Mouse (Mus musculus): ENCODE measurements around the gene Nin. TPM values are rescaled to one million over a fixed set of nuclear protein-coding genes. Genes with fewer than 3 reads are reported as not detected.

Nin gene
- polyA plus RNA-seq, 1 experiment from 2014 or later = 14.8 TPM

DNA sequence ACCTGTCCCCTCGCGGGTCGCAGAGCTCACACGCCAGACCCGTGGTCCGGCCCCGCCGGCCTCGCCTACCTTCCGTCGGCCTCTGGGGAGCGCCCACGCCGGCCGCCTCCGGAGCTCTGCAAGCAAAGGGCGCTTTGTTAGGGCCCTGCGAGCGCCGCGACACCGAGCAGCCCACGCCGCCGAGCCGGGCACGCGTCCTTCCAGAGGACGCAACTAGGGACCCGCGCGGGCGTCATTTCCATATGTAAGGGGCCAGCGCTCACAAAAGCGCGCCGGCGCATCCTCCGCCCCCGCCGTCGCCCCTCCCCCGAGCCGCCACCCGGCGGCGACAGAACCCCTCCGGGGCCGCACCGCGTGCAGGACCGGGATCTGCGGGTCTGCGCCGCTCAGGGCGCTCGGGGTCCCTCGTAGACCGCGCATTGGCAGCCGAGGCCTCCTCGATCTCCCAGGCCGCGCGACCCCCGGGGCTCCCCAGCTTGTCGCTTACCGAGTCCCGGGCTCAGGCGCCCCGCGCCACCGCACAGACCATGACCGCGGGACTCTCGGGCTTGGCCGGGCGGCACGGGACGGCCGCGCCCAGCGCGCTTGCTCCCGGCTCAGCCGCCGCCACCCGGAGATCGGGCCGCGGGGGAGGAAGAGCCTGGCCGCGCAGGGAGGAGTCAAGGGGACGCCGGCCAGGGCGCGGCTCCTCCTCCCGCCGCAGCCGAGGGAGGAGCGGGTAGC is 2.0 kb downstream of the Nin start:
- Histone ChIP-seq H3K4me2 (ENCODE audit: low read length) (peak overlapping the region; percentile 89), H3K27ac (ENCODE audit: low read depth, low read length) (peak overlapping the region; percentile 88), H3K36me3 (ENCODE audit: control insufficient read depth, insufficient read depth, low read length) (no peaks in the 10 kb centered on the region), H3K4me3 (ENCODE audit: low read depth, low read length) (peak overlapping the region; percentile 67), H3K9ac (ENCODE audit: low read length) (peak overlapping the region; percentile 86), H3K4me1 (ENCODE audit: control insufficient read depth, insufficient read depth, low read length) (peaks cover 31% of the 10 kb centered on the region), H3K27me3 (replicated peaks; ENCODE audit: control insufficient read depth, insufficient read depth, low read length) (0 out of 2 replicates have a peak, but pooled peaks cover 9% of the 10 kb centered on the region), H3K9me3 (replicated peaks; ENCODE audit: control insufficient read depth, low read length) (no peaks in the 10 kb centered on the region)
- peak; percentile 85 for DNase-seq (ENCODE audit: low spot score)
- ATAC-seq = peak; percentile 85
- 1% methylated on average over 81 of the region's 101 CpGs for WGBS

- Histone ChIP-seq H3K4me1 (ENCODE audit: control insufficient read depth, insufficient read depth, low read length) (peaks cover 34% of the 10 kb centered on the region), H3K4me2 (ENCODE audit: low read length) (peak overlapping the region; percentile 89), H3K9me3 (replicated peaks; ENCODE audit: control insufficient read depth, low read length) (no peaks in the 10 kb centered on the region), H3K27ac (ENCODE audit: low read depth, low read length) (peak overlapping the region; percentile 88), H3K4me3 (ENCODE audit: low read depth, low read length) (peak overlapping the region; percentile 67), H3K27me3 (replicated peaks; ENCODE audit: control insufficient read depth, insufficient read depth, low read length) (0 out of 2 replicates have a peak, but pooled peaks cover 9% of the 10 kb centered on the region), H3K9ac (ENCODE audit: low read length) (peak overlapping the region; percentile 86), H3K36me3 (ENCODE audit: control insufficient read depth, insufficient read depth, low read length) (no peaks in the 10 kb centered on the region)
- DNase-seq (ENCODE audit: low spot score) = peak; percentile 46
- WGBS = under 1% methylated on average over 16 of the region's 16 CpGs
- ATAC-seq = peak; percentile 57; the same call in 1 of the 2 replicates
Observed at GRCm38 (mm10) chr12:70111117-70111366, 2.5 kb downstream of the Nin start.

GRCm38 (mm10) chr12:70110375-70111116 is 3.0 kb downstream of the Nin start:
- Histone ChIP-seq H3K27me3 (replicated peaks; ENCODE audit: control insufficient read depth, insufficient read depth, low read length) (0 out of 2 replicates have a peak, but pooled peaks cover 9% of the 10 kb centered on the region), H3K4me2 (ENCODE audit: low read length) (peak overlapping the region; percentile 89), H3K36me3 (ENCODE audit: control insufficient read depth, insufficient read depth, low read length) (no peaks in the 10 kb centered on the region), H3K4me1 (ENCODE audit: control insufficient read depth, insufficient read depth, low read length) (peaks cover 38% of the 10 kb centered on the region), H3K27ac (ENCODE audit: low read depth, low read length) (peak overlapping the region; percentile 88), H3K9ac (ENCODE audit: low read length) (peak overlapping the region; percentile 86), H3K4me3 (ENCODE audit: low read depth, low read length) (peak overlapping the region; percentile 67), H3K9me3 (replicated peaks; ENCODE audit: control insufficient read depth, low read length) (no peaks in the 10 kb centered on the region)
- WGBS = 11% methylated on average over 23 of the region's 23 CpGs
- ATAC-seq (0 out of 2 replicates have a peak, but pooled peaks have one; percentile 0), DNase-seq (ENCODE audit: low spot score) (no peak)

- H3K36me3 ChIP-seq (ENCODE audit: control insufficient read depth, insufficient read depth, low read length) = no peaks in the 10 kb centered on the region
- peak overlapping the region; percentile 89 for H3K4me2 ChIP-seq (ENCODE audit: low read length)
- peak overlapping the region; percentile 86 for H3K9ac ChIP-seq (ENCODE audit: low read length)
- no peaks in the 10 kb centered on the region for H3K9me3 ChIP-seq (replicated peaks; ENCODE audit: control insufficient read depth, low read length)
- peak overlapping the region; percentile 67 for H3K4me3 ChIP-seq (ENCODE audit: low read depth, low read length)
- 0 out of 2 replicates have a peak, but pooled peaks cover 9% of the 10 kb centered on the region for H3K27me3 ChIP-seq (replicated peaks; ENCODE audit: control insufficient read depth, insufficient read depth, low read length)
- DNase-seq (ENCODE audit: low spot score) (no peak), ATAC-seq (no peak)
- 48% methylated on average over 6 of the region's 6 CpGs for WGBS
- peaks cover 42% of the 10 kb centered on the region for H3K4me1 ChIP-seq (ENCODE audit: control insufficient read depth, insufficient read depth, low read length)
- H3K27ac ChIP-seq (ENCODE audit: low read depth, low read length) = peak overlapping the region; percentile 88
Observed at GRCm38 (mm10) chr12:70109921-70110320, 3.6 kb downstream of the Nin start.

DNA sequence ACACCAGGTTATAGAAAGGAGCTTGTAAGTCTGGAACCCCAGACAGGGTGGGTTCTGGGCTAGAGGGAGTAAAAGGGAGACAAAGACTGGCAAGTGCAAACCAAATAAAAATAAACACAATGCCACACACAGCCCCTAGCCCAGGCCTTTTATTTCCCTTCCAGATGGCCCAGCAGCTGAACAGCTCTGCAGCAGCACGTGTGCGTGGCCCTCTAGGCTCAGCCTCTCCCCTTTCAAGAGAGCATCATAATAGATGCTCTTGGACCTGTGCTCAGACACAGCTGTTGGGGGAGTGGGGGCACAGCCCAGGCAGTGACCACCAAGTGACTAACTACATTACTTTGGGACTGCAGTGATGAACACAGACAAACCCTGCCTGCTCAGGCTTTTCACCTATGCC is 5.4 kb downstream of the Nin start:
- peak overlapping the region; percentile 33; the same call in 1 of the 2 replicates for H3K4me2 ChIP-seq (ENCODE audit: low read length)
- H3K36me3 ChIP-seq (ENCODE audit: control insufficient read depth, insufficient read depth, low read length) = no peaks in the 10 kb centered on the region
- 0 out of 2 replicates have a peak overlapping the region, but pooled peaks have one; percentile 4 for H3K4me3 ChIP-seq (ENCODE audit: low read depth, low read length)
- WGBS = 9% methylated on average over 2 of the region's 2 CpGs
- peak; percentile 40 for ATAC-seq
- H3K9me3 ChIP-seq (replicated peaks; ENCODE audit: control insufficient read depth, low read length) = no peaks in the 10 kb centered on the region
- DNase-seq (ENCODE audit: low spot score) = peak; percentile 68
- 0 out of 2 replicates have a peak overlapping the region, but pooled peaks have one; percentile 32 for H3K9ac ChIP-seq (ENCODE audit: low read length)
- H3K4me1 ChIP-seq (ENCODE audit: control insufficient read depth, insufficient read depth, low read length) = peaks cover 42% of the 10 kb centered on the region
- H3K27ac ChIP-seq (ENCODE audit: low read depth, low read length) = peak overlapping the region; percentile 44; the same call in 1 of the 2 replicates
- 0 out of 2 replicates have a peak, but pooled peaks cover 9% of the 10 kb centered on the region for H3K27me3 ChIP-seq (replicated peaks; ENCODE audit: control insufficient read depth, insufficient read depth, low read length)

DNA sequence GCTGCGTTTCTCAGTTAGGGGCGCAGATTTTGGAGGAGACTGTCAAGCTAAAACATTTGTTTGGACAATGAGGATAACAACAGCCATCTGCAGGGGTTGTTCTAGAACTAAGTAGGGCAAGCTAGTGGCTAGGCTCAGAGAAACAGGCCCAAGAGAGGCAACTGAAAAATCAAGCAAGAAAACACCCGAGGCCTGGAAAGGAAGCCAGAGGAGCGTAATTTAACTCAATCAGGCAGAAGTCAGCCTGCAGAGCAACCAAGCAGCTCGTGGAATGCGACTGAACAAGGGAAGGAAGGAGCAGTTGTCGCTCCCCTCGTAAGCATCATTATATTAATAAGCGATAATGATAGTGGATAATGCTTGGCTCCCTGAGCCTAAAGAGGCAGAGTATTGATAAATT is 7.0 kb downstream of the Nin start:
- H3K4me2 ChIP-seq (ENCODE audit: low read length) = peak overlapping the region; percentile 11; the same call in 1 of the 2 replicates
- 46% methylated on average over 9 of the region's 9 CpGs for WGBS
- peaks cover 42% of the 10 kb centered on the region for H3K4me1 ChIP-seq (ENCODE audit: control insufficient read depth, insufficient read depth, low read length)

GRCm38 (mm10) chr12:70105885-70106284 is 7.6 kb downstream of the Nin start:
- H3K36me3 ChIP-seq (ENCODE audit: control insufficient read depth, insufficient read depth, low read length) = no peaks in the 10 kb centered on the region
- 48% methylated on average over 6 of the region's 6 CpGs for WGBS
- H3K9ac ChIP-seq (ENCODE audit: low read length) = no peak overlapping the region
- no peaks in the 10 kb centered on the region for H3K27me3 ChIP-seq (replicated peaks; ENCODE audit: control insufficient read depth, insufficient read depth, low read length)
- H3K4me2 ChIP-seq (ENCODE audit: low read length) = peak overlapping the region; percentile 11; the same call in 1 of the 2 replicates
- H3K4me3 ChIP-seq (ENCODE audit: low read depth, low read length) = no peak overlapping the region
- DNase-seq (ENCODE audit: low spot score) (peak; percentile 62), ATAC-seq (no peak)
- peaks cover 42% of the 10 kb centered on the region for H3K4me1 ChIP-seq (ENCODE audit: control insufficient read depth, insufficient read depth, low read length)
- no peaks in the 10 kb centered on the region for H3K9me3 ChIP-seq (replicated peaks; ENCODE audit: control insufficient read depth, low read length)
- 0 out of 2 replicates have a peak overlapping the region, but pooled peaks have one; percentile 16 for H3K27ac ChIP-seq (ENCODE audit: low read depth, low read length)

More for the DNA sequence above, 7.0 kb downstream of the Nin start:
- Histone ChIP-seq H3K9ac (ENCODE audit: low read length) (no peak overlapping the region), H3K36me3 (ENCODE audit: control insufficient read depth, insufficient read depth, low read length) (no peaks in the 10 kb centered on the region), H3K27me3 (replicated peaks; ENCODE audit: control insufficient read depth, insufficient read depth, low read length) (no peaks in the 10 kb centered on the region), H3K9me3 (replicated peaks; ENCODE audit: control insufficient read depth, low read length) (no peaks in the 10 kb centered on the region), H3K27ac (ENCODE audit: low read depth, low read length) (peak overlapping the region; percentile 16; the same call in 1 of the 2 replicates), H3K4me3 (ENCODE audit: low read depth, low read length) (no peak overlapping the region)
- ATAC-seq = no peak
- DNase-seq (ENCODE audit: low spot score) = no peak

- Histone ChIP-seq H3K36me3 (ENCODE audit: control insufficient read depth, insufficient read depth, low read length) (no peaks in the 10 kb centered on the region), H3K9ac (ENCODE audit: low read length) (no peak overlapping the region), H3K27me3 (replicated peaks; ENCODE audit: control insufficient read depth, insufficient read depth, low read length) (no peaks in the 10 kb centered on the region), H3K4me3 (ENCODE audit: low read depth, low read length) (no peak overlapping the region), H3K27ac (ENCODE audit: low read depth, low read length) (no peak overlapping the region), H3K4me2 (ENCODE audit: low read length) (no peak overlapping the region), H3K4me1 (ENCODE audit: control insufficient read depth, insufficient read depth, low read length) (peaks cover 32% of the 10 kb centered on the region), H3K9me3 (replicated peaks; ENCODE audit: control insufficient read depth, low read length) (no peaks in the 10 kb centered on the region)
- peak; percentile 33; the same call in 1 of the 2 replicates for ATAC-seq
- 4% methylated on average over 5 of the region's 5 CpGs for WGBS
- DNase-seq (ENCODE audit: low spot score) = peak; percentile 80
Observed at GRCm38 (mm10) chr12:70104776-70105420, 8.6 kb downstream of the Nin start.

All from forebrain, embryonic 14.5 days (tissue).